Mouse (Mus musculus) intestine, postnatal 0 days (tissue): ENCODE measurements around the gene Tshz2. TPM values are rescaled to one million over a fixed set of nuclear protein-coding genes. Genes with fewer than 3 reads are reported as not detected.

Experiments used
- ATAC-seq: fragments of 200-750 bp; cut with Nextera tagmentation; 2 replicates; pipeline ENCODE4 v1.8.0; 2017; ENCODE audit warnings: mild to moderate bottlenecking, moderate TSS enrichment, moderate library complexity
- H3K27ac ChIP-seq: fragments of 300-500 bp; sonication (generic); 2 replicates; pipeline ENCODE4 v1.5.1; 2014; ENCODE audit warnings: mild to moderate bottlenecking, low read depth, low read length, moderate library complexity
- H3K27me3 ChIP-seq: fragments of 300-500 bp; sonication (generic); replicated peaks from 2 replicates; pipeline ENCODE4 v1.6.1; 2014; ENCODE audit warnings: low read length, mixed read lengths; ENCODE audit not compliant: control insufficient read depth, insufficient read depth
- H3K36me3 ChIP-seq: fragments of 300-500 bp; sonication (generic); 2 replicates; pipeline ENCODE4 v1.6.1; 2014; ENCODE audit warnings: mild to moderate bottlenecking, moderate library complexity; ENCODE audit not compliant: control insufficient read depth, insufficient read depth
- H3K4me1 ChIP-seq: fragments of 300-500 bp; sonication (generic); replicated peaks from 2 replicates; pipeline ENCODE4 v1.6.1; 2014; ENCODE audit warnings: antibody characterized with exemption, low read length, mixed read lengths; ENCODE audit not compliant: control insufficient read depth, insufficient read depth
- H3K4me2 ChIP-seq: fragments of 300-500 bp; sonication (generic); replicated peaks from 2 replicates; pipeline ENCODE4 v1.6.1; 2014; ENCODE audit warnings: low read depth, mild to moderate bottlenecking, moderate library complexity
- H3K4me3 ChIP-seq: fragments of 300-500 bp; sonication (generic); 2 replicates; pipeline ENCODE4 v1.5.1; 2014; ENCODE audit warnings: low read depth, low read length
- H3K9ac ChIP-seq: fragments of 300-500 bp; sonication (generic); 2 replicates; pipeline ENCODE4 v1.6.1; 2014; ENCODE audit warnings: mild to moderate bottlenecking, low read depth, low read length
- H3K9me3 ChIP-seq: fragments of 300-500 bp; sonication (generic); 2 replicates; pipeline ENCODE4 v1.6.1; 2016; ENCODE audit warnings: mixed run types; ENCODE audit not compliant: control insufficient read depth
- CTCF ChIP-seq: sonication (generic); IDR thresholded peaks from 2 replicates; pipeline ENCODE4 v1.5.1; 2016; ENCODE audit warnings: low read depth, mild to moderate bottlenecking, control low read depth, antibody characterized with exemption, moderate library complexity
- WGBS: fragments of 180-500 bp; shearing (Covaris S2); extraction: QIAGEN DNeasy Blood & Tissue Kit; methylation state at CpG from one replicate; pipeline ENCODE4 v1.1.7; 2014; 5-methylcytosine and 5-hydroxymethylcytosine counted together
- polyA plus RNA-seq: library from polyadenylated mRNA; unstranded; fragments of >200 nt; fragmentation: Nextera tagmentation; extraction: Ambion mirVana; gene quantifications from 2 replicates; pipeline ENCODE4 v1.2.1, GENCODE M21; 2015

Tshz2 gene
- polyA plus RNA-seq, 1 experiment from 2014 or later, result 6.3 TPM

DNA sequence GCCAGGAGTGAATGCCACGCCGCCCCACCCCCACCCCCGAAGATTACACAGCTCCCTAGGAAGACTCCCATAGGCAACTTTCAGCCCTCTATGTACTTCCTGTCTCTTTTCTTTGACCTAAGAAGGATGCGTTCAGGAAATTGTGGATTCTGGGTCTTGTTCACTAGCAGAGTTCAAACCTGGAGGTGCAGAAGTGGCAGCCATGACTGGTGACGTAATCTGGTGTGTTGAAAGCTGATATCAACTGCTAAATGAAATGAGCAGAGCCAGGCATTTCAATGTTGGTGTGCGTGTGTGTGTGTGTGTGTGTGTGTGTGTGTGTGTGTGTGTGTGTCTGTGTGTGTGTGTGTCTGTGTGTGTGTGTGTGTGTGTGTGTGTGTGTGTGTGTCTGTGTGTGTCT is 302.8 kb downstream of the Tshz2 start:
- no peaks in the 10 kb centered on the region for H3K4me1 ChIP-seq
- no peak overlapping the region for H3K27ac ChIP-seq
- no peaks in the 10 kb centered on the region for H3K36me3 ChIP-seq
- no peak for ATAC-seq
- H3K4me2 ChIP-seq, result no peak overlapping the region
- no peaks in the 10 kb centered on the region for H3K27me3 ChIP-seq
- H3K9me3 ChIP-seq, result no peaks in the 10 kb centered on the region
- TF ChIP-seq CTCF, result no peak
- no peak overlapping the region for H3K9ac ChIP-seq
- no peak overlapping the region for H3K4me3 ChIP-seq
- 65% methylated on average over 6 of the region's 6 CpGs for WGBS

GRCm38 (mm10) chr2:169940297-169941142 is 307.7 kb downstream of the Tshz2 start:
- H3K4me3 ChIP-seq, result no peak overlapping the region
- H3K9ac ChIP-seq, result no peak overlapping the region
- no peak for ATAC-seq
- TF ChIP-seq CTCF, result no peak
- H3K4me2 ChIP-seq, result no peak overlapping the region
- H3K27me3 ChIP-seq, result no peaks in the 10 kb centered on the region
- 63% methylated on average over 16 of the region's 16 CpGs for WGBS
- no peaks in the 10 kb centered on the region for H3K9me3 ChIP-seq
- no peaks in the 10 kb centered on the region for H3K36me3 ChIP-seq
- no peaks in the 10 kb centered on the region for H3K4me1 ChIP-seq
- H3K27ac ChIP-seq, result no peak overlapping the region

DNA sequence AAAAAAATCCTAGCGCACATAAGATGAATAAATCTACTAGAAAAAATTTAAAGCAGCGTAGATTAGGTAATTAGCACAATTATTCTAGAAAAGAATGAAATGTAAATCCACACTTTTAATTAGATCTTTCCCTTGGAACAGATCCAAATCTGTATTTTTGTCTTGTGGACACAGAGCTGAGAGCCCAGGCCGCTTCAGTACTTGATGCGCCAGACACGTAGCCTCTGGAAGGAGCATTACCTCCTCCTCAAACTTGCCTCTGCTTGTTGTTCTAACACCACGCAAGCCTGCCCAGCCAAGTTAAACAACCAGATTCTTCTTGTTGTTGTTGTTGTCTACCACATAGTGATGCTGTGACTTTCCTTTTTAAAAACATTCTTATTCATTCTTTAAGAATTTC is 310.9 kb downstream of the Tshz2 start:
- TF ChIP-seq CTCF, result no peak
- WGBS, result 91% methylated on average over 6 of the region's 6 CpGs
- Histone ChIP-seq H3K4me3 (no peak overlapping the region), H3K27me3 (no peaks in the 10 kb centered on the region), H3K36me3 (no peaks in the 10 kb centered on the region), H3K4me2 (no peak overlapping the region), H3K9ac (no peak overlapping the region), H3K4me1 (no peaks in the 10 kb centered on the region), H3K9me3 (no peaks in the 10 kb centered on the region), H3K27ac (no peak overlapping the region)
- ATAC-seq, result no peak

DNA sequence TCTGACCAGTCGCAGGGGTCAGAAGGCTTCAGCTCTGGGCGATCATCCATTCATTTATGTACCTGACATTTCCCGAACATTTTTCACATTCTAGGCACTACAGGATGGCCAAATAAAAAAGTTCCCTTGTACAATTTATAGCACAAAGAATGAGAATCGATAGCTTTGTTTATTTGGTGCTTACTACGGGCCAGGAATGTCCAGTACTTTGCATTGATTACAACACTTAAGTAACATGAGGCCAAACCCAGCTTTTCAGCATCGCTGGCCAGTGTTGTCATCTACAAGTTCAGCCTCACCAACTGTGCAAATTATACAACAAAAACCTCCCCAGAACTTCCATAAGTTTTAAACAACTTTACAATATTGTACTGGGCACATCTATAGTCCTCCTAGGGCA is 315.3 kb downstream of the Tshz2 start:
- TF ChIP-seq CTCF, result no peak
- Histone ChIP-seq H3K9me3 (no peaks in the 10 kb centered on the region), H3K9ac (no peak overlapping the region), H3K4me3 (no peak overlapping the region), H3K4me1 (no peaks in the 10 kb centered on the region), H3K27ac (no peak overlapping the region), H3K27me3 (no peaks in the 10 kb centered on the region), H3K4me2 (no peak overlapping the region), H3K36me3 (no peaks in the 10 kb centered on the region)
- WGBS, result 68% methylated on average over 6 of the region's 6 CpGs
- ATAC-seq, result no peak

DNA sequence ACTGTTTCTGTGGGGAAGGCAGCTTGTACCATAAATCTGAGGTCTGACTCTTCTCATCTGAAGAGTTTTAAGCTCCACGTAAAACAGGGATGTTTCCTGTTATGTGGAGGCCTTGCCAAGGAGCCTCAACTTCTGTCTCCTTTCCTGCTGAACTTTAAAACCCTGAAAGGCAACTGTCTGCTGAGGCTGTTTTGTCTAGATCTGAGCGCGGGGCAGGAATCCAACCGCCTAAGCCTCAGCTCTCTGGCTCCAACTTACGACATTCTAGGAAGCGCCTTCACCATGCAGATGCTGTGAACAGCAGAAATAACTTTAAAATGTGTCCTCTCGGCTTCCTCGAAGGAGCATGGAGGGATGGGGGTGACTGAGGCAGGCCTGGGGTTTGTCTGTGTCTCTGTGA is 318.2 kb downstream of the Tshz2 start:
- no peak for ATAC-seq
- Histone ChIP-seq H3K36me3 (no peaks in the 10 kb centered on the region), H3K27me3 (no peaks in the 10 kb centered on the region), H3K4me1 (no peaks in the 10 kb centered on the region), H3K4me2 (no peak overlapping the region), H3K9ac (no peak overlapping the region), H3K9me3 (no peaks in the 10 kb centered on the region), H3K4me3 (no peak overlapping the region), H3K27ac (no peak overlapping the region)
- WGBS, result 58% methylated on average over 8 of the region's 8 CpGs
- 0 out of 2 replicates have a peak, but pooled peaks have one; percentile 10 for TF ChIP-seq CTCF

DNA sequence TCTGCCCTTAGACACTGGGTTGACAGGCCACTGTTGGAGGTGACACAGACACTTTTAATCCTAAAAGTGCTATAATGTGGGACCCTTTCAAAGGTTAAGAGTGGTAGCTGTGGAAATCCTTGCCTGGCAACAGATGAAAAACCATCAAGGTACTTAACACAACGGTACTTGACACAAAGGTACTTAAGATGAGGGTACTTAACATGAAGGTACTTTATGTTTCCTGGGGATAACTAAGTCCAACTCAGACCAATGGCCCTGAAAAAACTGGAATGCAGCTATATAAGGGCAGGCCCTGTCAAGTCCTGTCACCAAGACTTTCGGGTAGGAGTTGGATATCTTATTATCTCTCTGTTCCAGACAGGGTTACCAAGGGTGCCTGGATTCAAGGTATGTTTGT is 320.2 kb downstream of the Tshz2 start:
- TF ChIP-seq CTCF, result no peak
- no peak for ATAC-seq
- Histone ChIP-seq H3K4me2 (no peak overlapping the region), H3K27me3 (no peaks in the 10 kb centered on the region), H3K4me3 (no peak overlapping the region), H3K36me3 (no peaks in the 10 kb centered on the region), H3K9me3 (no peaks in the 10 kb centered on the region), H3K9ac (no peak overlapping the region), H3K27ac (no peak overlapping the region), H3K4me1 (no peaks in the 10 kb centered on the region)
- 97% methylated on average over 2 of the region's 2 CpGs for WGBS
